Mouse (Mus musculus) adrenal gland, adult 18-20 months (tissue): Measurements from ENCODE around the gene Slain2. TPM values are rescaled to one million over a fixed set of nuclear protein-coding genes. Genes with fewer than 3 reads are reported as not detected.

Experiments used
- DNase-seq, 2 experiments: peaks; one replicate each; pipeline ENCODE4 v3.0.0; 2021 to 2022; ENCODE audit warnings: low spot score in 2 of 2
- long read RNA-seq, 2 experiments: library from polyadenylated mRNA; stranded (forward); transcript quantifications; one replicate each; pipeline ENCODE4 v2.0.0; 2021
- total RNA-seq, 2 experiments: library from RNA; stranded (reverse); gene quantifications; 1 replicate in 1 of 2; 2 replicates in 1 of 2; pipeline ENCODE4 v1.2.3; 2021

The Slain2 gene
- 10 to 100 TPM; 54.9 to 60.7 TPM for total RNA-seq
- long read RNA-seq, experiment 1, full-length matches to known transcripts = 44 of 48 reads
- long read RNA-seq, experiment 1, partial matches to known transcripts = 4 of 48 reads
- long read RNA-seq, experiment 1, other reads (novel, unspliced or antisense) = 0 of 48 reads
- long read RNA-seq, experiment 2, full-length matches to known transcripts = 52 of 75 reads
- long read RNA-seq, experiment 2, partial matches to known transcripts = 22 of 75 reads
- long read RNA-seq, experiment 2, other reads (novel, unspliced or antisense) = 1 of 75 reads

- peak; percentile 100 for DNase-seq
These were observed at the start of gene Slain2 for GRCm38 (mm10) chr5:72913648-72914557. Gene Slain2 (plus strand): TSS chr5:72914304.

GRCm38 (mm10) chr5:72864654-72865178, 49.4 kb upstream of the Slain2 start:
- no peak for DNase-seq

GRCm38 (mm10) chr5:72866260-72866905, 47.7 kb upstream of the Slain2 start:
- no peak for DNase-seq

GRCm38 (mm10) chr5:72867036-72867672, 47.0 kb upstream of the Slain2 start:
- DNase-seq = no peak

- DNase-seq = peak; percentile 97 to 98
These were observed 45.8 kb upstream of the Slain2 start, which contains the start of gene Tec for GRCm38 (mm10) chr5:72868091-72868875. Gene Tec (minus strand): TSS chr5:72868483.

- no peak for DNase-seq
These were observed 44.1 kb upstream of the Slain2 start for GRCm38 (mm10) chr5:72869779-72870608.

GRCm38 (mm10) chr5:72871114-72871513, 43.0 kb upstream of the Slain2 start:
- DNase-seq = no peak

GRCm38 (mm10) chr5:72879736-72880135, 34.4 kb upstream of the Slain2 start:
- no peak for DNase-seq

- DNase-seq = no peak
These were observed 32.2 kb upstream of the Slain2 start for GRCm38 (mm10) chr5:72881748-72882411.

GRCm38 (mm10) chr5:72882412-72882765, 31.7 kb upstream of the Slain2 start:
- peak in 1 of 2 experiments; percentile 10 for DNase-seq

GRCm38 (mm10) chr5:72883706-72884105, 30.4 kb upstream of the Slain2 start:
- no peak for DNase-seq

- no peak for DNase-seq
These were observed 27.5 kb upstream of the Slain2 start for GRCm38 (mm10) chr5:72886458-72887222.

GRCm38 (mm10) chr5:72888260-72888659, 25.8 kb upstream of the Slain2 start:
- DNase-seq = no peak

GRCm38 (mm10) chr5:72891534-72891933, 22.6 kb upstream of the Slain2 start:
- DNase-seq = peak; percentile 52 to 55

- no peak for DNase-seq
These were observed 20.1 kb upstream of the Slain2 start for GRCm38 (mm10) chr5:72893987-72894386.

GRCm38 (mm10) chr5:72895261-72895660, 18.8 kb upstream of the Slain2 start:
- DNase-seq = no peak

- DNase-seq = no peak
These were observed 17.4 kb upstream of the Slain2 start for GRCm38 (mm10) chr5:72896478-72897279.
